Mouse (Mus musculus) midbrain, postnatal 0 days (tissue): Measurements from ENCODE around the gene Zfp296. TPM values are rescaled to one million over a fixed set of nuclear protein-coding genes. Genes with fewer than 3 reads are reported as not detected.
A peak's percentile ranks its signal among the peaks of the same experiment; 100 is the strongest.

Experiments used
- ATAC-seq: fragments of 200-750 bp; cut with Nextera tagmentation; 2 replicates; pipeline ENCODE4 v1.8.0; 2017; ENCODE audit warnings: moderate number of reproducible peaks, mild to moderate bottlenecking, moderate TSS enrichment, moderate library complexity; ENCODE audit not compliant: low FRiP score
- DNase-seq: peaks from one replicate; pipeline ENCODE4 v3.0.0-alpha.2; 2015; ENCODE audit warnings: low spot score
- H3K27ac ChIP-seq: fragments of 300-500 bp; sonication (generic); 2 replicates; pipeline ENCODE4 v1.5.1; 2014; ENCODE audit warnings: low read depth, mild to moderate bottlenecking, low read length, mixed read lengths
- H3K27me3 ChIP-seq: fragments of 300-500 bp; sonication (generic); 2 replicates; pipeline ENCODE4 v1.6.1; 2014; ENCODE audit warnings: low read length, control low read depth, mixed read lengths; ENCODE audit not compliant: insufficient read depth
- H3K36me3 ChIP-seq: fragments of 300-500 bp; sonication (generic); 2 replicates; pipeline ENCODE4 v1.6.1; 2014; ENCODE audit warnings: low read length, control low read depth, mixed read lengths; ENCODE audit not compliant: insufficient read depth
- H3K4me1 ChIP-seq: fragments of 300-500 bp; sonication (generic); 2 replicates; pipeline ENCODE4 v1.6.1; 2014; ENCODE audit warnings: mild to moderate bottlenecking, control low read depth, antibody characterized with exemption, low read length, mixed read lengths; ENCODE audit not compliant: insufficient read depth
- H3K4me2 ChIP-seq: fragments of 300-500 bp; sonication (generic); 2 replicates; pipeline ENCODE4 v1.6.1; 2014; ENCODE audit warnings: low read depth, mild to moderate bottlenecking, low read length, mixed read lengths; ENCODE audit not compliant: poor library complexity, severe bottlenecking
- H3K4me3 ChIP-seq: fragments of 300-500 bp; sonication (generic); 2 replicates; pipeline ENCODE4 v1.5.1; 2014; ENCODE audit warnings: low read depth, mild to moderate bottlenecking, low read length, moderate library complexity
- H3K9ac ChIP-seq: fragments of 300-500 bp; sonication (generic); replicated peaks from 2 replicates; pipeline ENCODE4 v1.6.1; 2014; ENCODE audit warnings: mild to moderate bottlenecking, low read length, moderate library complexity, mixed read lengths; ENCODE audit not compliant: poor library complexity, severe bottlenecking
- H3K9me3 ChIP-seq: fragments of 300-500 bp; sonication (generic); 2 replicates; pipeline ENCODE4 v1.6.1; 2016; ENCODE audit warnings: low read length, control low read depth
- CTCF ChIP-seq: IDR thresholded peaks from 2 replicates; pipeline ENCODE4 v1.5.1; 2016; ENCODE audit warnings: antibody characterized with exemption, mild to moderate bottlenecking
- WGBS: fragments of 180-500 bp; shearing (Covaris S2); extraction: QIAGEN DNeasy Blood & Tissue Kit; methylation state at CpG from one replicate; pipeline ENCODE4 v1.1.7; 2014; 5-methylcytosine and 5-hydroxymethylcytosine counted together
- polyA plus RNA-seq: library from polyadenylated mRNA; unstranded; fragments of >200 nt; fragmentation: Nextera tagmentation; extraction: Ambion mirVana; gene quantifications from 2 replicates; pipeline ENCODE4 v1.2.1, GENCODE M21; 2015
- total RNA-seq: library from RNA; depleted of rRNA; stranded (reverse); fragments of >200 nt; gene quantifications from 2 replicates; pipeline ENCODE4 v1.2.3, GENCODE M21; 2014; rRNA removed

The Zfp296 gene
- total and polyA plus RNA-seq, 2 experiments from 2014 or later = 1.2 TPM; not detected in 1

DNA sequence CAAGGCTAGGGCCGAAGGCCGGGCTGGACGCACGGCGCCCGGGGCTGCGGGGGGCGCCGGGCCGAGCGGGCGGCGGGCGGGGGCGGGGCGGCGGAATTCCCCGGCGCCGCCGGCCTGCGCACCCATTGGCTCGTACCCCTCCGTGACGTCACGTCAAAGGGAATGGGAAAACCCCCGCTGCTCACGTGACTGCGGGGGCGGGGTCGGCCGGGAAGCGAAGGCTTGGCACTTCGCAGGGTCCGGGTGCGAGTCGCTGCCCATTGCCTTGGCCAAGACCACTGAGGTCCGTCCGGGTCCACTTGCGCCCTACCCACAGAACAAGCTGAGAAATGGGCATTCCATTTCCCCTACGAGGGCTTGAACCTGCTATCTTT lies 52.3 kb downstream of the Zfp296 start, which contains the start of gene Relb:
TSS of gene Relb (minus strand) at position 78 of the 374 bp plus-strand sequence.
- ATAC-seq = peak; percentile 81
- 0% methylated on average over 24 of the region's 41 CpGs for WGBS

More for the DNA sequence above, 52.3 kb downstream of the Zfp296 start, which contains the start of gene Relb:
- Histone ChIP-seq H3K9me3 (no peaks in the 10 kb centered on the region), H3K9ac (peak within 1 kb of the TSS; percentile 48), H3K4me3 (peak within 1 kb of the TSS; percentile 62), H3K4me2 (peak within 1 kb of the TSS; percentile 74), H3K4me1 (no peaks in the 10 kb centered on the region), H3K27ac (no peak within 1 kb of the TSS; the same call in 1 of the 2 replicates), H3K27me3 (no peaks in the 10 kb centered on the region), H3K36me3 (peaks cover 26% of the 10 kb centered on the region)
- no peak for TF ChIP-seq CTCF
- peak; percentile 91 for DNase-seq

Other genes starting within 250 kb of the Zfp296 start
- gene Ercc1, start 232.5 kb upstream of the Zfp296 start, total RNA-seq = 50.3 and 71.4 TPM in 2 replicates
- 67.7 and 71.0 TPM in 2 replicates for gene Ercc1, start 232.5 kb upstream of the Zfp296 start, polyA plus RNA-seq
- 8.7 and 14.0 TPM in 2 replicates for gene Cd3eap, start 217.8 kb upstream of the Zfp296 start, total RNA-seq
- gene Cd3eap, start 217.8 kb upstream of the Zfp296 start, polyA plus RNA-seq = 21.5 and 21.6 TPM in 2 replicates
- 0.52 and 1.0 TPM in 2 replicates for gene Ppp1r13l, start 217.5 kb upstream of the Zfp296 start, total RNA-seq
- gene Ppp1r13l, start 217.5 kb upstream of the Zfp296 start, polyA plus RNA-seq = 1.5 and 2.0 TPM in 2 replicates
- gene Ercc2, start 195.3 kb upstream of the Zfp296 start, total RNA-seq = 63.0 and 68.3 TPM in 2 replicates
- gene Ercc2, start 195.3 kb upstream of the Zfp296 start, polyA plus RNA-seq = 22.9 and 26.6 TPM in 2 replicates
- gene Klc3, start 173.2 kb upstream of the Zfp296 start, total RNA-seq = 1.2 and 1.9 TPM in 2 replicates
- 1.2 and 1.4 TPM in 2 replicates for gene Klc3, start 173.2 kb upstream of the Zfp296 start, polyA plus RNA-seq
- gene Ckm, start 172.5 kb upstream of the Zfp296 start, total RNA-seq = 0.38 and 8.2 TPM in 2 replicates
- gene Ckm, start 172.5 kb upstream of the Zfp296 start, polyA plus RNA-seq = 0.21 and 0.25 TPM in 2 replicates
- 58.1 and 68.9 TPM in 2 replicates for gene Mark4, start 118.5 kb upstream of the Zfp296 start, total RNA-seq
- gene Mark4, start 118.5 kb upstream of the Zfp296 start, polyA plus RNA-seq = 16.2 and 17.0 TPM in 2 replicates
- gene Exoc3l2, start 114.0 kb upstream of the Zfp296 start, total RNA-seq = 0.28 and 0.49 TPM in 2 replicates
- gene Exoc3l2, start 114.0 kb upstream of the Zfp296 start, polyA plus RNA-seq = 1.5 and 1.6 TPM in 2 replicates
- 17.8 and 21.4 TPM in 2 replicates for gene Bloc1s3, start 68.9 kb upstream of the Zfp296 start, total RNA-seq
- gene Bloc1s3, start 68.9 kb upstream of the Zfp296 start, polyA plus RNA-seq = 3.9 and 4.2 TPM in 2 replicates
- gene Trappc6a, start 68.9 kb upstream of the Zfp296 start, total RNA-seq = 14.9 and 23.9 TPM in 2 replicates
- 32.2 and 32.6 TPM in 2 replicates for gene Trappc6a, start 68.9 kb upstream of the Zfp296 start, polyA plus RNA-seq
- 2.3 TPM in 2 replicates for gene Nkpd1, start 59.4 kb upstream of the Zfp296 start, total RNA-seq
- gene Nkpd1, start 59.4 kb upstream of the Zfp296 start, polyA plus RNA-seq = 1.6 and 1.8 TPM in 2 replicates
- 114 and 127 TPM in 2 replicates for gene Ppp1r37, start 14.2 kb upstream of the Zfp296 start, total RNA-seq
- 27.8 and 28.1 TPM in 2 replicates for gene Ppp1r37, start 14.2 kb upstream of the Zfp296 start, polyA plus RNA-seq
- 58.1 and 70.9 TPM in 2 replicates for gene Gemin7, start 308 bp downstream of the Zfp296 start, total RNA-seq
- gene Gemin7, start 308 bp downstream of the Zfp296 start, polyA plus RNA-seq = 158 and 181 TPM in 2 replicates
- 74.4 and 97.4 TPM in 2 replicates for gene Clasrp, start 27.2 kb downstream of the Zfp296 start, total RNA-seq
- gene Clasrp, start 27.2 kb downstream of the Zfp296 start, polyA plus RNA-seq = 70.3 and 74.7 TPM in 2 replicates
- gene Relb, start 52.2 kb downstream of the Zfp296 start, total RNA-seq = 5.6 and 7.3 TPM in 2 replicates
- 5.6 and 6.2 TPM in 2 replicates for gene Relb, start 52.2 kb downstream of the Zfp296 start, polyA plus RNA-seq
- gene Clptm1, start 87.7 kb downstream of the Zfp296 start, total RNA-seq = 149 and 152 TPM in 2 replicates
- gene Clptm1, start 87.7 kb downstream of the Zfp296 start, polyA plus RNA-seq = 140 and 149 TPM in 2 replicates
- gene Apoc2, start 100.7 kb downstream of the Zfp296 start, total RNA-seq = 1.7 TPM in 1 of 2 replicates, not detected in the other
- 0.30 and 0.32 TPM in 2 replicates for gene Apoc2, start 100.7 kb downstream of the Zfp296 start, polyA plus RNA-seq
- not detected in 2 replicates for gene Gm44805, start 104.1 kb downstream of the Zfp296 start, total RNA-seq
- gene Gm44805, start 104.1 kb downstream of the Zfp296 start, polyA plus RNA-seq = not detected in 2 replicates
- gene Apoc4, start 104.2 kb downstream of the Zfp296 start, total RNA-seq = not detected in 2 replicates
- not detected in 2 replicates for gene Apoc4, start 104.2 kb downstream of the Zfp296 start, polyA plus RNA-seq
- 3.6 and 5.1 TPM in 2 replicates for gene Apoc1, start 115.4 kb downstream of the Zfp296 start, total RNA-seq
- gene Apoc1, start 115.4 kb downstream of the Zfp296 start, polyA plus RNA-seq = 7.9 and 9.0 TPM in 2 replicates
- gene Apoe, start 121.9 kb downstream of the Zfp296 start, total RNA-seq = 1,618 and 2,613 TPM in 2 replicates
- 2,139 and 2,488 TPM in 2 replicates for gene Apoe, start 121.9 kb downstream of the Zfp296 start, polyA plus RNA-seq
- gene Tomm40, start 138.2 kb downstream of the Zfp296 start, total RNA-seq = 122 and 133 TPM in 2 replicates
- gene Tomm40, start 138.2 kb downstream of the Zfp296 start, polyA plus RNA-seq = 160 and 161 TPM in 2 replicates
- 62.6 and 75.3 TPM in 2 replicates for gene Nectin2, start 173.2 kb downstream of the Zfp296 start, total RNA-seq
- gene Nectin2, start 173.2 kb downstream of the Zfp296 start, polyA plus RNA-seq = 55.3 and 62.6 TPM in 2 replicates
- 32.6 and 33.5 TPM in 2 replicates for gene Bcam, start 193.7 kb downstream of the Zfp296 start, total RNA-seq
- gene Bcam, start 193.7 kb downstream of the Zfp296 start, polyA plus RNA-seq = 18.7 and 22.0 TPM in 2 replicates
- 0.71 and 1.8 TPM in 2 replicates for gene Cblc, start 219.5 kb downstream of the Zfp296 start, total RNA-seq
- gene Cblc, start 219.5 kb downstream of the Zfp296 start, polyA plus RNA-seq = 0.70 and 1.2 TPM in 2 replicates
- gene Bcl3, start 245.5 kb downstream of the Zfp296 start, total RNA-seq = 0.55 and 0.66 TPM in 2 replicates
- gene Bcl3, start 245.5 kb downstream of the Zfp296 start, polyA plus RNA-seq = 0.93 and 1.3 TPM in 2 replicates